Mouse (Mus musculus): ENCODE results near the gene 1110017D15Rik. TPM values are rescaled to one million over a fixed set of nuclear protein-coding genes. Genes with fewer than 3 reads are reported as not detected.

Gene 1110017D15Rik
- total RNA-seq, 2 experiments from 2014 or later: 0.36 TPM; not detected in 1

GRCm38 (mm10) chr4:41513309-41513708, 3.8 kb downstream of the 1110017D15Rik start:
- DNase-seq: no peak

GRCm38 (mm10) chr4:41507998-41508397, 9.1 kb downstream of the 1110017D15Rik start:
- no peak for DNase-seq

GRCm38 (mm10) chr4:41507326-41507924, 9.7 kb downstream of the 1110017D15Rik start:
- no peak for DNase-seq

GRCm38 (mm10) chr4:41506906-41507305, 10.2 kb downstream of the 1110017D15Rik start:
- DNase-seq: peak; percentile 87

GRCm38 (mm10) chr4:41506156-41506555, 11.0 kb downstream of the 1110017D15Rik start:
- peak; percentile 73 for DNase-seq

GRCm38 (mm10) chr4:41505131-41505551, 12.0 kb downstream of the 1110017D15Rik start:
- DNase-seq: peak; percentile 44

GRCm38 (mm10) chr4:41504325-41504724, 12.8 kb downstream of the 1110017D15Rik start:
- no peak for DNase-seq

GRCm38 (mm10) chr4:41502986-41503412, 14.1 kb downstream of the 1110017D15Rik start, which contains the start of gene AI464131:
AI464131 (minus strand) TSS chr4:41503076.
- DNase-seq: peak; percentile 99

- peak; percentile 44 for DNase-seq
Measured at GRCm38 (mm10) chr4:41502171-41502940, 14.8 kb downstream of the 1110017D15Rik start.

- DNase-seq: no peak
Measured at GRCm38 (mm10) chr4:41500787-41501186, 16.3 kb downstream of the 1110017D15Rik start.

- DNase-seq: no peak
Measured at GRCm38 (mm10) chr4:41499619-41500018, 17.5 kb downstream of the 1110017D15Rik start.

- DNase-seq: no peak
Measured at GRCm38 (mm10) chr4:41498921-41499391, 18.2 kb downstream of the 1110017D15Rik start.

- no peak for DNase-seq
Measured at GRCm38 (mm10) chr4:41497995-41498845, 18.9 kb downstream of the 1110017D15Rik start.

GRCm38 (mm10) chr4:41497579-41497978, 19.6 kb downstream of the 1110017D15Rik start:
- no peak for DNase-seq

- DNase-seq: no peak
Measured at GRCm38 (mm10) chr4:41497046-41497445, 20.1 kb downstream of the 1110017D15Rik start.

- no peak for DNase-seq
Measured at GRCm38 (mm10) chr4:41495850-41496249, 21.3 kb downstream of the 1110017D15Rik start.

GRCm38 (mm10) chr4:41495076-41495475, 22.1 kb downstream of the 1110017D15Rik start:
- no peak for DNase-seq

GRCm38 (mm10) chr4:41494378-41494777, 22.8 kb downstream of the 1110017D15Rik start:
- DNase-seq: no peak

GRCm38 (mm10) chr4:41493464-41494116, 23.5 kb downstream of the 1110017D15Rik start:
- no peak for DNase-seq

- no peak for DNase-seq
Measured at GRCm38 (mm10) chr4:41492951-41493350, 24.2 kb downstream of the 1110017D15Rik start.

- DNase-seq: peak; percentile 58
Measured at GRCm38 (mm10) chr4:41481601-41482017, 35.5 kb downstream of the 1110017D15Rik start.

- DNase-seq: peak; percentile 65
Measured at GRCm38 (mm10) chr4:41480254-41480653, 36.9 kb downstream of the 1110017D15Rik start.

All from gastrocnemius, postnatal 10 days (tissue).